Mouse (Mus musculus): ENCODE results near the gene Wnt7b.
A peak's percentile ranks its signal among the peaks of the same experiment; 100 is the strongest.

The Wnt7b gene

DNA sequence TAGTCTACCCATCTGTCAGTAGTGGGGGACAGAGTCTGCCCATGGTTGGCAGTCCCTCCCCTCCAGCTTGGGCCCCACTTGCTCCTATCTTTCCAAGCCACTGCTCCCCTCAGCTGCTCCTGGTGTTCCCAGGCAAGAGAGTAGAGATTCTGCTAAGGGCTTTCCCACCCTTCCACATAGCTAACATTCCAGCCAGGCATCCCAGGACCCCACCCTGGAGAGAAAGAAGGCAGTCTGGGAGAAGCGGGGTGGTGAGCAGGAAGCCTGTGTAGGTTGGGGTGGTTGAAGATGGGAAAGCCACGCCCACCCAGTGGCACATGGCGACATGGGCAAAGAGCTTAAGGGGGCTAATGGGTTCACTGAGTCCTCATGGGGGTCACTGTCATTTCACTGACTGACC is 13.9 kb downstream of the Wnt7b start:
- no peak for DNase-seq

DNA sequence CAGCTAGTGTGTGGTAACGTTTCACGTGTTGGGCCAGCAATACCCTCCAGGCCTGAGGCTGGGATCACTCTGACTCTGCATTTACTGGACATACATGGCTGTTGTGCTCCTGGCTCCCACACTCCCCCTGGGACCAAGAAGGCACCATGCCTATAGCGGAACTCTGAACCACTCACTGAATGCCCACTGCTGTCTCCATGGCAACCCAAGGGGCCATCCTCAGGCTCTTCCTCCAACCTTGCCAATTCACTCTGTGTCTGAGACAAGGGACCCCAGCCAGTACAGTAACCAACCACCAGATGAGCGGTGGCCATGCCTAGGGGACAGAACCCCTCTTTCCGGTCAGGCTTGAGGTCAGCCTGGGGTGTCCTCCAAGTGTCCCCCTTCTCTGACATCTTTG is 17.3 kb downstream of the Wnt7b start:
- no peak for DNase-seq

DNA sequence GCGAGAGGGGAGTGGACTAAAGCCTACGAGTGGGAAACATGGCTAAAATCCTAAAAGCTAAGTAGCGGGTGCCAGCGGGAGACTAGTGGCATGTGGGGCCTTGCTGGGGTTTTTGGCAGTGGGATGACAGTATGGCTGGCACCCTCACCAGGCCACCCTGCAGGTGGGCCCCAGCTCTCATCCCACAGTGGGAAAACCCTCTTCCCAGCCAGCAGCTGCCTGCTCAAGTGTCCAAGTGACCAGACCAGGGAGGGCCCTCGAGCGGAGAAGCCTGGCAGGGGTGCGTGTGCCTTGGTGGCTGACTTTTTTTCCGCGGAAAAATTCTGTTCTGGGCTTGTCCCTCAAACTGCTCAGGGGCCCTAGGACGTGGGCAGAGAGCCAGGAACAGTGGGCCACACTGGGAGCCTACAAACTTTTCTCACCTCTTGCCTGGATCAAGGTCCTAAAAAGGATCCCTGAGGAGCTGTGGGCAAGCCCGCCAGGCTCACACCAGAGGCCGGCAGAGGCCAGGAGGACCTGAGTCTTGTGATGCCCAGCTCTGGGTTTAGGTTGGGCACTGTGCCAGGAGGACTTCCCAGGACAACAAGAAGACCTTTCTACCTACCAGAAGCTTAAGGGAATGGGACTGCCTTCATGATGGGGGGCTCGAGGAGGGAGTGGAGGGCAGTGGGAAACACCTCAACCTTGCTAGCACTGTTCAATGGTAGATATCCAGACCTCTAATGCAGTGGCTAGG is 18.1 kb downstream of the Wnt7b start:
- DNase-seq: no peak

DNA sequence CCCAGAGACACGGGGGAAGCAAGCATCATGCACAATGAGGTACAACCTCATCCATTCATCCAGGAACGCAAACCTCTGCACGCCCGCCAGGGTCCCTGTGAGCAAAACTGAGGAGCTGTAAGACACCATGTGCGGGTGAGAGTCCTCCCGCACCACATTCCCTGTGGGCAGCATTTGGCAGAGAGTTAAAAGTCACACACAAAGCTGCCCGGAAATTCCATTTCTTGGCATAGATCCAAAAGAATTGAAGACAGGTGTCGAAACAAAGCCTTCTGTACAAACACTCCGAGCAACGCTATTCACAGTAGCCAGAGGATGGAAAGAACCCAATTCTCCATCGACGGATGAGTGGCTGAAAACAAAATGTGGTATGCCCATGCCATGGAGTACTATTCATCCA is 20.3 kb downstream of the Wnt7b start:
- no peak for DNase-seq

DNA sequence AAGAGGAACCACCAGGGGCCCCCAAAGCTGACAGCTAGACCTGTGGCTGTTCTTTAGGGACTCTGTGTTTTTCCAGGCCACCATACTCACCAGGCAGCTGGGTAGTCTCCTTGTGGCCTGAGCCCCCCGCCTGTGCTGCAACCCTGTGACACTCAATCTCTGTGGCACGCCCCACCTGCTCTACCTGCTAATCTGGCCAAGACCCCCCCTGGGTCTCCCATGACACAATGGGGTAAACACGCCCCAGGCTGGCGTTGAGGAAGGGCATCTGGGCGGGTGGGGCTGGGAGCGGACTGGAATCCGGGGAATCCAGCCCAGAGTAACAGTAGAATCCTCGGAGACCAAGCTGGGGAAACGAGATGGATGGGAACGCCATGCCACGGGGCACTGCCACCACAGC is 21.4 kb downstream of the Wnt7b start:
- no peak for DNase-seq

DNA sequence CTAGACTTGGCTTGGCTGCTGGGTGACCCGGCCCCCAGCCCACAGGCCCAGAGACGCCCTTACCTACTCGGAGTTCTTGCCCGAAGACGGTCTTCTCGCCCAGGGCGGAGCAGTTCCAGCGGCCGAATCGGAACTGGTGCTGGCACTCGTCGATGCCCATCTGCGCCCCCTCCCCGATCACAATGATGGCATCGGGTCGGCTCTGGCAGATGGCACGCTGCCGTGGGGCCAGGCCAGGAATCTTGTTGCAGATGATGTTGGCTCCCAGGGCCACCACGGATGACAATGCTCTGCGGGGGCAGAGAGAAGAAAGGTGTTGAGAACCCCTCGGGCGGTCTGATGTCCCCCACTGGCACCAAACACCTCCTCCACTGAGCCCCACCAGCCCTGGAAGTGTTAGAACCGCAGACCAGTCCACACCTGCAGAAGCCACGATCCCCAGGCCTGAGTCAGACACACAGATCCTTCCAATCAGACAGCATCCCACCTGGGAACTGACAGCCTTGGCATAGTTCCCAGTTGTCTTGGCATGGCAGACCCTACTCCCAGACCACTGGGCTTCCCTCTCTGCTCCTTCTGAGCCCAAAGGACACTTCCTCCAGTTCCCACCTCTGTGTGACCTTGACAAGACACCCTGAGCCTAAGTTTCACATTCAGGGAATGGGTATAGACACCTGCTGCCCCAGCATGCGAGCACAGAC is 23.3 kb downstream of the Wnt7b start:
- DNase-seq: no peak

DNA sequence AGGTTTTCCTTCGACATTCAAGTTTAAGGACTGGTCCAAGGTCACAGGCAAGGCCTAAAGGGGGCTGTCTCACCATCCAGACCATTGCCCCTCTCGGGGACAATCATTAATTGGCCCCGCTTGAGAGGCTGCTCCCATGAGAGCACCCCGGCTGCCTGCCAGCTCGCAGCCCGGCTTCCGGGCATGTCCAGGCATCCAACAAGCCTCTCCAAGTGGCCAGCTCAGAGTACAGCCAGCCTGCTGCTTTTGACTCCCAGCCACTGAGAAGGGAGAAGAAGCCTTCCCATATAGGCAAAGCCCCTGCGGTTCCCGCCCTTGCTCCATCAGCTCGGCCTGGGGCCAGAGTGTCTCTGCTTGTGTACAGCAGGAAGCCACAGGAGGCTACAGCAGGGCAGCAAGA is 26.5 kb downstream of the Wnt7b start:
- no peak for DNase-seq

DNA sequence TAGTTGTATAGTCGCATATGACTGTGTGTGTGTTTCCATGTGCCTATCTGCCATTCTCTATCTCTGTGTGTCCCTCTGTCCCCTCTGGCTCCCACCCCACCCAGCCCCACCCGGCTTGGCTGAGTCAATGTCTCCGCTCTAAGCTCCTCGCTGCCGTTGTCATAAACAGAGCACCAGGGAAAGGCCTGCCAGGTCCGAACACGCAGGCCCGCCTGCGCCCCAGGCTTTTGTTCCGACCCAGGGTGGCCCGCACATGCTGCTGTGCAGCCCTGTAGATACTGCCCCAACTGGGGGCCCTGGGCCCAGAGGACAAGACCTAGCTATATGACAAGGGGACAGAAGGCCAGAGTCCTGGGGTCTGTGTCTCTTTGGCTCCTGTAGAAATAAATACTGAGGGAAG is 28.9 kb downstream of the Wnt7b start:
- no peak for DNase-seq

DNA sequence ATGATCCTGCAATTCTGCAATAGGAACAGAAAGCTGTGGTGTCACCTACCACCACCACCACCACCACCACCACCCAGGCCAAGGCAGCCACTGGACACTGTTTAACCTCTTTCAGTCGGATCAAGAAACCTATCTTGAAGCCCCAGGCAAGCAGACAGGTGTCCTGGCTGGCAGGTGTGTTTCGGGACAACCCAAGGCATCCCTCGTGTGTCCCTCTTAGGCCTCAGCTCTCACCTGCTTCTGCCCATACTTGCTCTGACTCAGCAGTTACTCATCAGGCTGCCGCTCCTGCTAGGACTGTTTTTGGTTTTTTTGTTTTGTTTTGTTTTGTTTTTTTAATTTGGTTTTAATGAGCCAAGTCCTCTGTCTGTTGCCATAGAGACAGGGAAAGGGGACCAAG is 35.8 kb downstream of the Wnt7b start:
- DNase-seq: peak; percentile 12

DNA sequence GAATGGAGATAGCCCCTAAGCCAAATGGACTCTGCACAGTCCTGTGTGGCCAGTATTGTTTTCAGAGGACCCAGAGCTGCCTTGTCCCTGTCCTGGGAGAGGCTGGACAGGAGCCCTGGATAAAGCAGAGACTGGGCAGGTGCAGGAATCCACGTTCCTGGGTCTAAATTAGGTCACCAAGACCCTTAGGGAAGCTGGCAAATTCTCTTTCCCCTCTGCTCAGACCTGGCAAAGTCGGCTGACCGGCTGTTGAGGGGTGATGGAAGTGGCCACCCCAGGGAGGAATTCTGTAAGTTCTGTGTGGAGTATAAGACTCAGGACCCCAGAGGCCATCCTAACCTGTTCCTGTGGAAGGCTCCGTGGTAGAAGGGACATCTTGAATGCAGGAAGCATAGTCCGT is 36.9 kb downstream of the Wnt7b start:
- no peak for DNase-seq

DNA sequence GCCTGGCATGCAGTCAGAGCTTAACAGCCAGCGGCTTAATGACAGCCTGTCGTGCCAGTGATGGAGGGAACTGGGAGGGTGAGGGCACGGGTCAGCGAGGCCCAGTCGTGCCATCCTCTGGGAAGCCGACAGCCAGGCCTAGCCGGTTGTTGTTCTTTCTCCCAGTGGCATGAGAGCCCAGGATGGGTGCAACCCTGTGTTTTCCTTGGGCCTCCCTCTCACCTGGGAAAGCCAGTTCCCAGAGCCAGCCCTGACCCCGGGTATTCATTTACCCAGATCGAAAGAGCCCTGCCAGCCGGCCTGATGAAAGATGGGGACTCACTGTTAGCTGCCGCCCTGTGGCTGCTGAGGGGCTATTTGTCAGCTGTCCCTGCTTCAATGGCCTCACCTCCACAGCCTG is 44.1 kb downstream of the Wnt7b start:
- DNase-seq: no peak

DNA sequence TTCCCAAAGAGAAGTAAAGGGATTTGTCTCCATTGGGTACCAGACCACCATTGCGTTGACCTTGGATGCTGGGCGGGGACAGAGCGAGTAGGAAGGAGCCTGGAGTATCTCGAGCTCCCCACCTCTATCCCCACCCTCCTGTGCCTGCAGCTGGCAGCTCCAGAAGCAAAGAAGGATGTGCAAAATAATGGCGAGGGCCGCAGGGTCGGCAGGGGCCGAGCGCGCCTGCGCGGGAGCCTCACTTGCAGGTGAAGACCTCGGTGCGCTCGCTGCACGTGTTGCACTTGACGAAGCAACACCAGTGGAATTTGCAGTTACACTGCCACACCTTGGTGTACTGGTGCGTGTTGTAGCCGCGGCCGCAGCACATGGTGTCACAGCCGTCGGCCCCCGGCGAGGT is 45.1 kb downstream of the Wnt7b start:
- DNase-seq: no peak

DNA sequence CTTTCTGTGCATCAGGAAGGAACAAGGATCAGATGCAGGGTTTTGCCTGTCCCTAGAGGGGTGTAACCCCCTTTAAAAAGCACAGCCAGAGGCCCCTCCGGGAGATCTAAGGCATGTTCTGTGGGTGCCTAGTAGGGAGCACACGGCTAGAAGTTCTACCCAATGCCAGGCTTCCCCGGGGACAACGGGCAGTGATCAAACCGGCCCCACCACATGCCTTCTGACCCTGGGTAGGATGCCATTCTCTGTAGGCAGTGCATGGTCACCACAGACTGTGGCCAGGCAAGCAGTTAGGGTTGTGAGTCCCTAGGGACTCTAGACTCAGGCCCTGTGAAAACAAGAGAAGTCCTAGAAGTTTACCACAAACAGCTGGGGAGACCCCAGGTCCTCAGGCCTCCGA is 47.6 kb downstream of the Wnt7b start:
- DNase-seq: no peak

DNA sequence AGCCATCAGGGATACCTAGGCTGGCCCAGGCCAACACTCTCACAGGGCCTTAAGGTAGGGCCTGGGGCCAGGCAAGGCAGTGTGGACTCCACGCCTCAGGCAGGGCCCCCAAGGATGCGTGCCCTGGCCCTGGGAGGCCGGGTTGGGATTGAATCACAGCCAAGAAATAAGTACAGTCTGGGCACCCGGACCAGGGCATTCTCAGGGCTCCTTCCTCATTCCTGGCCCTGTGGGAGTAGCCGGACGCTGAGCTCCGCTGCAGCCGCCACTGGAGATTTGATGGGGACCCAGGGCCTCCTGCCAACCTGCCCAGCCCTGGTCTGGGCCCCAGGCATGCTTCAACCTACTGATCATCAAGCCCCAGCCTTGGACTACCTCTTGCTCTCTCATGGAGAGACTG is 48.1 kb downstream of the Wnt7b start:
- no peak for DNase-seq

DNA sequence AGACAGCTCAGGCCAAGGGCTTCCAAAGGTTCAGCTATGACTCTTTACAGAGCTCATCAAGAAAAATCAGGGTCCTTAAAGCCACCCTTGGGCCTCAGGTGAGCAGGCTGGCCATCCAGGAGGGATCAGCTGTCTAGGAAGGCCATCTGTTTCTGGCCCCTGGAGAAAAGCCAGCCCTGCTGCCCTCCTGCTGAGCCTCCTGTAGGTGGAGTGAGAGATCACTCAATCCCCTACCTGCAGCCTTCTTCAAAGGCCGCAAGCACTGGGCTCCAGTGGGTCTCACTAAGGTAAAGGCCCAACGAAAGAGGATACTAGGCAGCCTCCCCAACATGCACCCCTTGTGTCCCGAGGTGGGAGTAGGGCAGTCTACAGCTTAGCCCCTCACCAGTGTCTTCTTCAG is 50.2 kb downstream of the Wnt7b start:
- no peak for DNase-seq

DNA sequence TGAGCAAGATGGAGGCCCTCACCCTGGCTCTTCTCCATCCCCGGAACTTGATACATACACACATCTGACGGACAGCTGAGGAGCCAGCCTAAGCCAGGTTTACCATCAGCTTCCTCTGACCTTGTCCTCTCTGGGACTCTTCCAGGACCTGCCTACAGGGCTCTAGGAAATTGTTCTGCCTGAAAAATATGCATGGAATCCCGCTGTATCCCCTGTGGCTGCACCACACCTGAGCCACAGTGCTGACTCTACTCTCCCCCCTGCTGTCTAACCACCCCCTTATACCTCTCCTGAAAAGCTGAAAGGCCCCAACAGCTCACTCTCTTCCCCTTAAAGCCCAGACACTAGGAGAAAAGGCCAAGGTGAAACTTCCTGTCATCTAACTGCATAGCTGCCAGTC is 52.4 kb downstream of the Wnt7b start:
- DNase-seq: no peak

DNA sequence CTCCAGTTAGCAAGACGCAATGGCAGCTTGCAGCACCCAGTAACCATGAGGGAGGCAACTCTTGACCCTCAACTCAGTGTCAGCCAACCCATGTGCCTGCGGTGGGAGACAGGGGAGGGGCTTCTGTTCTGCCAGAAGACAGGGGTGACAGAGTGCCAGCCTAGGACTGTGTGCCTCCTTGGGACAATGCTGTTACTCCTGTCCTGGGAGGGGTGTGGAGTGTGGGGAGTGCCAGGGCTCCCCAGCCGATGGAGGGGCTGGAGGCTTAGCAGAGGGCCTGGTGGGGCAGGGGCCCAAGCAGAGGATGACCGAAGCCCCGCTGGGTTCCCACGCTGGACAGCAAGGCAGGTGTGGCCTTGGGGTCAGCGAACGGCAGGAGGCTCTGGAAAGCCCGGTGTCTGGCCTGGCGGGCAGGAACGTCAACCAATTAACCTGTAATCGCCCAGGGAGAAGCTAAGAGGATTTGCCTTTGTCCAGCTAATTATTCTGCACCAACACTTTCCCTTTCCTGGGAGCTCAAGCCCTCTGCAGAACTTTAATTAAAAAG is 57.8 kb downstream of the Wnt7b start:
- DNase-seq: no peak

DNA sequence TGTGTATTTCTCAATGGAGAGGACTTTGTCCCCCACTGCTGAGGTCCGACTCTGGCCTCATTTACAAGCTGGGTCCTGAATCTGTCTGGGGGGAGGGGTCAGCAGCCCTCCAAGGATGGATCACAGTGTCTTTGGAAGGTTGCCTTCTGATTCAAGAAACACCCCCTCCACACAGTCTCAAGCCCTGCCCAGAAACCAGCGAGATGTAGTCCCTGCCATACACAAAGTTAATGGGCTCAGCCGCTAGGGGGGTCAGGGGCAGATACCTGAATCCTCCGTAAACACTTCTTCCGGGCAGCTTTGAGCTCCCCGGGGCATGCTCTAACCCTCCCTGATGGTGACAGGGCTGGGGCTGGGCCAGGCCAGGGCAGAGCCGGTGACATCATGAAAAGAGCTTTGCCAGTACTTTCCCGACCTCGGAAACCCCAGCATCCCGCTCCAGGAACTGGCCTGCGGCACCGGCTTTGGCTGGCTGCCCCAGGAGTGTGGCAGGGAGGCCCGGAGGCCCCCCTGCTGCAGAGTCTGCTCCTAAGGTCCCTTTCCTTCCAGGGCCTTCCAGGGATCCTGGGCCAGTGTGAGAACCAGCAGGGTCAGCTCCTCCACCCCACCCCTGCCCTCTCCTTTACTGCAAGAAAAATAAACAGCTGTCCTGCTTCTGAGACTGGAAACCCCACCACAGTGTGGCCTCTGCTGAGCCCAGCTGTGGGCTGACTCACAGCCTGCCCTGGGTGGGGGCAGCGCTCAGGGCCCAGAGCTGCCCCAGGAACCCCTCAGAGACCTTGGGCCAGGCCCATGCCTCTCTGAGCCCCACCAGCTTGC is 58.9 kb downstream of the Wnt7b start:
- DNase-seq: no peak

DNA sequence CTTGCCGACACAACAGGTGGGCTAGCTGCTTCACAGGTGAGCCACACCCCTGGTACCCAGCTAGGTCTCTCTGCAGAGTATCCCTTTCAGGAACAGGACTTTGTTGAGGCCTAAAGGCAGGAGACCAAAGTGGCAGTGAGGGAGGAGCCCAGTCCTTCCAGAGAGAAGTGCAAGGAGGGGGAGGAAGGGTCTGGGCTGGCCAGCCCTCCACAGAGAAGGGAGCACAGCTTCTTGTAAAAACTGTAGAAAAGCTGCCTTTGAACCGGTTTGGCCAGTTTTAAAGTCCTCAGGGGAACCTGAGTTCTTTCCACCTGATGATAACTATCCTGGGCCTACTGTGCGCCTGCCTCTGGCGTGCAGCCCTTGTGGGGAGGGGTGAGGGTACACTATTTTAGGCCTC is 62.8 kb downstream of the Wnt7b start:
- no peak for DNase-seq

DNA sequence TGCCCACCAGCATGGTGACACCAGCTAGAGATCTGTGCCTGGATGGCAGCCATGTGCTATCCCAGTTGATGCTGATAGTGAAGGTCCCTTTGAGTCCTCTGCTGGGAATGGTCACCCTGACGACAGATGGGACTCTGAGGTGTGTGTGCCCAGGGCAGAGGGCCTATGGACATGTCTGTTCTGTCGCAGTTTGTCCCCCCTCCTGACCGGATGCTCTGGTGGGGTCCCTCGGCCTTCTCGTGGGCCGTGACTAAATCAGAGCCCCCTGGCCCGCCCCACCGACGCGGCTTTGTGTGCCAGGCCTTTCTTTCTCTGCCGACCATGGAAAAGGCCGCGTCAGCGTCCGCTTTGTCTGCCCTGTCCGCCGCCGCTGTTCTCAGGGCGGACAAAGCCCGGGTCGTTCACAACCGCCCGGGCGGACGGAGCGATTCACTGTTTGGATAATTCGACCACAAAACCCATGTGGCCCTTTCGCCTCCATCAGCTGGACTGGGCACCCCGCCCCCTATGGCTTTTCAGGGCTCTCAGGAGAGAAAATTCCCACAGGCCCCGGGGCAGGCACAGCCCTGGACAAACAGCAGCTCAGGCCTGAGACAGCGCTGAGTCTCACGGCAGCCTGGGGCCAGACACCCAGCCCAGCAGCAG is 74.8 kb downstream of the Wnt7b start:
- no peak for DNase-seq

DNA sequence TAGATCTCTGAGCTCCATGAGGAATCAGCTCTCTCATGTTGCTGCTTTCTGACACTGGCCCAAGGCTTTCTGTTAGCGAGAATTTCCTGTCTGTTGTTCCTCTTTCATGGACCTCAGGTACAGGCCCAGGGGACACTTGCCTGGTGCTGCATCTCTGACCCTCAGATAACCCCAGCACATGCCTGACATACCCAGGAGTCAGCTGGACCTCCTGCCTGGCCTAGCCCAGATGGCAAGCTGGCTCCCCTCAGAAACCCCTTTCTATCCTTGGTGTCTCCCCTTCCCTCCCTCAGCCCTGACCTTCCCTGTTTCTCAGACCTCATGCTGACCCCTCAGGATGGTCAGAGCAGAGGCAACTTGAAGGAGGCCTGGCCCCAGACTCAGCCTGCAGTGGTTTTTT is 75.6 kb downstream of the Wnt7b start:
- no peak for DNase-seq

DNA sequence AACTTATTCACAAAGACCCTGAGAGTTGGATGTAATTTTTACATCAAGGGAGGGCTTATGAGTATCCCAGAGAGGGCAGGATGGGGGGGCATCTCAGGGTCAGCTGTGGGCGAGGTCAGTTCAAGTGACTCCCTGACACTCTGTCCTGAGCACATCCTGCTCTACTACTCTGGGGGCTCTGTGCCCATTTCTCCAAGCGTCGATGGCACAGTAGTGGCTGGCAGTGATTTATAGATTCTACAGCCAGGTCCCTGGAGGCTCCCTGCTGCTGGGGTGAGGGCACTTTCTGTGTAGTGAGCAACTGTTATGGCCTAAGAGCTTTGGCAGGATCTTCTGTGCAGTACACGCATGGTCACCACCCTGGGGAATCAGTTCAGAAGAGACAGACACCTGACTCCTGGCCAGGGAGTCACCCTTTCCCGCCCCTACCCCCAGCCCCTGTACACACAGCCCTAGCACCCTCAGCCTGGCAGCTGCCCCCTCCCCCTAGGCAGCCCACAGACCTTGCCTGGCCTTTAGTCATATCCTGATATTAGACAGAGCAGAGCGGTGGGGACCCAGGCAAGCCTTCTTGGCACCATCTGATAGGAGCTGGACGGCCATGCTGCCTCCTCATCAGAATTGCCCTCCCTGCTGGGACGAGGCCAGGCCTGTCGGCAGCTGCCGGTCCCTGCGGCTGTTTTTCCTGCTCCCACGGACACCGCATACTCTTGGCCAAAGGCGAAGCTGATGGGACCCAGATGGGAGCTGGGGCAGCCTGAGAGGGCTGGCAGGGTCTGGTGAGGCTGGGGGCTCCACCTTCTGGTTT is 77.0 kb downstream of the Wnt7b start:
- DNase-seq: no peak

Measured in right cerebral cortex, adult 18-20 months (tissue).